Mouse (Mus musculus): ENCODE data around the gene Ly6g6e.
A peak's percentile ranks its signal among the peaks of the same experiment; 100 is the strongest.
"Not testable (repeated sequence)": the region's sequence is repeated elsewhere in the genome, so short reads cannot be mapped to it uniquely, and the experiment has no call there.

Gene Ly6g6e

DNA sequence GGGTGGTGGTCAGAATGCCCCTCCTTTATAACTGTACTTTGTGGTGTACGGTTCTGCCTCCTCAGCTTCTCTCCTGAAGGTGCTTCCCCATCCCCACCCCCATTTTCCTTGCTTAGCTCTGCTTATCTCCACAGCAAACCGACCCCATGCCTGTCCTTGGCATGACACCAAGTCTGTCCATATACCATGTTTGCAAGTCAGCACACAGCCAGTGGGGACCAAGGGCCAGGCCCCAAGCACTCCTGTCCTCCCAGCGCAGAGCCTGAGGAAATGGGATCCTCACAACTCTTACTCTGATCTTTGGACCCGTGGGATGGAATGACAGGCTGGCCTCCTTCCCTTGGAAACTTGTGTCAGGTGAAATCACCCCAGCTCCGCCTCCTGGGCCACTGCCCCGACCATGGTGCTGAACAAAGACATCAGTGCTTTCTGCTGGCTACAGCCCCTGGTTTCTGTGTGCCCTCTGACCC is 26.6 kb downstream of the Ly6g6e start:
- DNase-seq (ENCODE audit: low spot score): no peak

- no peak for DNase-seq (ENCODE audit: low spot score)
Measured at GRCm38 (mm10) chr17:35104079-35104478, 27.4 kb downstream of the Ly6g6e start.

- DNase-seq (ENCODE audit: low spot score): no peak
Measured at GRCm38 (mm10) chr17:35104754-35105153, 28.1 kb downstream of the Ly6g6e start.

- no peak for DNase-seq (ENCODE audit: low spot score)
Measured at GRCm38 (mm10) chr17:35105740-35106389, 29.2 kb downstream of the Ly6g6e start.

DNA sequence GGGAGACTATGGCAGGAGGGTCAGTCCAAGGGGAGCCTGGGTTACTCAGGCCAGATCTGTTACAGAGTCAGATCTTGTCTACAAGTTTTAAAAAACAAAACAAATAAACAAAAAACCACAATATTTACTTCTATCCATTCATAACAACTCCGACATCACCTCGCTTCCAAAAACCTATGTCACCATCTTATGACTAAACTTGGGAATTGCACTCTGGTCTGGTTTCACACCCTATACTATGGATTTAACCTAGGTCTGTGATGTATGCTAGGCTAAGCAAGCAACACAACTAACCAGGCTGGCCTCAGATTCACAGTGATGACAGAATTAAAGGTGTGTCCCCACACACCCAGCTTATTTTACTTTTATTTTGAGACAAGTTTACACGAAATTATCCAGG is 29.8 kb downstream of the Ly6g6e start:
- no peak for DNase-seq (ENCODE audit: low spot score)

GRCm38 (mm10) chr17:35108097-35108496 is 31.4 kb downstream of the Ly6g6e start, which contains the start of gene Ly6g5c:
TSS of gene Ly6g5c (plus strand) at chr17:35108279.
- DNase-seq (ENCODE audit: low spot score): no peak

- no peak for DNase-seq (ENCODE audit: low spot score)
Measured at GRCm38 (mm10) chr17:35111774-35112173, 35.1 kb downstream of the Ly6g6e start.

DNA sequence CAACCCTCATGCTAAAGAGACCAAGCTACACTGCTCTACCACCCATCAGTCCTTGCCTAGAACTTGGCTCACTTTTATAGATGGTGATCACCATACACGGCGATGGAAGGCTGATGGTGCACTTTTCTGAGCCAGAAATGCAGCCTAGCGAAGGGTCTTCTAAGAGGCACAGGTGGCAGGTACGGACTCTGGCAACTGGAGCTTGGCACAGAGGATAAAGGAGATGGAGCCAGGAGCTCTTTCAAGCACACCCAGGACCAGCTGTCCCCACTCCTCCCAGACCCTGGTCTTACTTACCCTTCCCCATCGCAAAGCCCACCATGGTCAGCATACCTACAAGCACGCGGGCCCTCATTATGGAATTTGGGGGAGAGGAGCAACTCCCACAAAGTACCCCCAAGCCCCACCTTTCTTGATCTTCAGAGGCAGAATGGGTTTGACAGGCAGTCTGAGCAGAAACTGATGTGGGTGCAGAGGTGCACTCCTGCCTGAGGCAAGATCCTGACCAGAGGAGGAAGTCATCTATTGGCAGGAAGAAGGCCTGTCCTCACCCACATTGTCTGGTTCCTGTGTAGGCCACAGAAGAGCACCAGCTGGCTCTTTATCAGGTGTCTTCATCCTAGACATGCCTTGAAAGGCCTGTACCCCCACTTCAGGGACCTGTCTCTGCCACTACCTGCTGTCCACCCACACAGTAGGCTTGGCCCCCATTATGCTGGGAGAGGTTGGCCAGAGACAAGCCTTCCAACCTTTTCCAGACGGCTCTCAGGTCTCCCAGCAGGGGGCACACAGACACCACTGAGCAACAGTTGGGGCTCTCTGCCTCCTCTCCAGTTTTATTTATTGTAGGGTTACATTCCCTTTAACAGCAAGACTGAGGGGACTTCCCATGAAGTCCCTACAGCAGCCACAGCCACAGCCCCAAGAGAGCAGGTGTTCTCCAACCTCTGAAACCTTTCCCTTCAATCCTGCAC is 38.6 kb downstream of the Ly6g6e start, which contains the start of gene Ly6g5b:
Gene Ly6g5b, minus strand, starts transcription at position 383 of the 974 bp plus-strand sequence.
- DNase-seq (ENCODE audit: low spot score): peak; percentile 53

- DNase-seq (ENCODE audit: low spot score): no peak
Measured at GRCm38 (mm10) chr17:35120745-35121142, 44.0 kb downstream of the Ly6g6e start.

DNA sequence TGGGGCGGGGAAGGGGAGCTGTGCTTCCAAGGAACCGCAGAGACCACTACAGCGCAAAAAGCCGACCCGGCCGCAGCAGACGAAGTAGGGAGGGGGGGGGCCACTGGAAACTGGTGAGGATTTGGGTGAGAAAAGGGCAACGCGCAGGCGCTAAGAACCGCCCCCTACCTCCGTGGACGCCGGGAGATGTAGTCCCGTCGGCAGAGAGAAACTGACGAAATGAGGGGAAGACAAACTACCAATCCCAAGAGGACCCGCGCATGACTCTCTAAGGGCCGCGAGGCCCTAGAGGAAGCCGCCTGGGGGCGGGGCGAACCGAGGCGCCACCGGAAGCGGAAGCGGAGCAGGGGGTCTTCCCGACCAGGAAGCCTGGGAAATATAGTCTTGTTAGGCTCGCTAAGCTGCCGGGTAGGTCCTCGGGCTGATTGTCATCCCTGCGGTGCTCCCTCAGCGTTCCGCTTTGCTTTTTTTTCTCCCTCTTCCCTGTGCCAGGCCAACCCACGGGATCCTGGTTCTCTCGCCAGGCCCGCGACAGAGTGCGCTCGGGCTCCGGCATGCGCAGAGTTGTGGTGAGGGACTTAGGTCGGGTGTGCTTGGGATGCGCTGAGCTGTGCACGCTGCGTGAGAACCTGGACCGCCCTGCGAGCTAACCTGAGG is 44.6 kb downstream of the Ly6g6e start, which contains the start of gene Gpank1:
Gene Gpank1, plus strand, starts transcription at position 313 of the 657 bp plus-strand sequence.
- DNase-seq (ENCODE audit: low spot score): peak; percentile 99

DNA sequence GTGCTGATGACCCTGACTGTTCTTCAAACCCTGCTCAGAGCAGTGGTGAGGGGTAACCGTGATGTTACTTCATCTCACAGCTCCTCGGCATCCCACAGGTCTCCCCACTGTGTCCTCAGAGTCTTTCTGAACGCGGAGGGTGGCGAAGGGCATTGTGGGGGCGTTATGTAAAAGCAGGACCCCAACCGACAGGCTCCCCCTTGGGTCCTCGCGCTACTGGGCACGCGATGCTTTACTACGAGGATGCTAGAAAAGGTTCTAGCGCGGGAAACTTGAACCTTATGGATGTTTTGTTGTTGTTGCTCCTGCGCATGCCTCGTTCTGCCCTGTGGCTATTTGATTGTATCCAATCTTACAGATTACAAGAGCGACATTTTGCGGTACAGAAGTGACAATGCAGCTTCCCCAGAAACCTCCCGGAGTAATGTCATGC is 45.2 kb downstream of the Ly6g6e start, which contains the start of gene Csnk2b:
Gene Csnk2b, minus strand, starts transcription at position 183 of the 433 bp plus-strand sequence.
- peak; percentile 91 for DNase-seq (ENCODE audit: low spot score)

DNA sequence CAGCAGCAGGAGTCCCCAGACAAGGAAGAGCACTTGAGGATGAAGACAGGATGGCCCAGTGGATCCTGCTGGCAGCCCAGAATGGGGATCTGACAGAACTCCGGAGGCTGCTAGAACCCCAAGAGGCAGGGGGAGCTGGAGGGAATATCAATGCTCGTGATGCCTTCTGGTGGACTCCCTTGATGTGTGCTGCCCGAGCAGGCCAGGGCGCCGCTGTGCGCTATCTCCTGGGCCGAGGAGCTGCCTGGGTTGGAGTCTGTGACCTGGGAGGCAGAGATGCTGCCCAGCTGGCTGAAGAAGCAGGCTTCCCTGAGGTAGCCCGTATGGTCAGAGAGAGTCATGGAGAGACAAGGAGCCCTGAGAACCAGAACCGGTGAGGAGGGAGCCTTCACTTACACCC is 46.6 kb downstream of the Ly6g6e start:
- not testable (repeated sequence) for DNase-seq (ENCODE audit: low spot score)

DNA sequence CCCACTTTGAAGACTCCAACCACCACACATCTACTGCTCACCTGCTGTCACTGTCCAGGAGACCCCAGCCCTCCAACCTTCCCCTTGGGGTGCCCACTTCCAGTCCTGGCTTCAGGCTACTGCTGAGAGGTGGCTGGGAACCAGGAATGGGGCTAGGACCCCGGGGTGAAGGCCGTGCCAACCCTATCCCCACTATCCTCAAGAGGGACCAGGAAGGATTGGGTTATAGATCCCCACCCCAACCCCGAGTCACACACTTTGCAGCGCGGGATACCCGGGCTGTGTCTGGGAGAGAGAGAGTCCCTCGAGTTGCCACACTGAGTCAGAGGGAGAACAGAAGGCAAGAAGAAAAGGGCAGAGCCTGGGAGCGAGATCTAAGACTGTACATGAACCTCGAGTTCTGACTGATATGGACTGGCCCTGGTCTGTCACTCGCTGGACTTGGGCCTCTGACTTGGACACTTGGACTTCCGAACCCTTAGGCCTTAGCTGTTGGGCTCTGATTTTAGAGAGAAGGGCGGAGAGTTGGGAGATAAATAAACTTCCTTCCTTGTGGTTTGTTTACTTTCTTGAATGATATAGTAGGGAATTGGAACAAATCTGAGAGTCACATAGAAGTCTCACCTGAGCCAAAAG is 47.7 kb downstream of the Ly6g6e start:
- not testable (repeated sequence) for DNase-seq (ENCODE audit: low spot score)

DNA sequence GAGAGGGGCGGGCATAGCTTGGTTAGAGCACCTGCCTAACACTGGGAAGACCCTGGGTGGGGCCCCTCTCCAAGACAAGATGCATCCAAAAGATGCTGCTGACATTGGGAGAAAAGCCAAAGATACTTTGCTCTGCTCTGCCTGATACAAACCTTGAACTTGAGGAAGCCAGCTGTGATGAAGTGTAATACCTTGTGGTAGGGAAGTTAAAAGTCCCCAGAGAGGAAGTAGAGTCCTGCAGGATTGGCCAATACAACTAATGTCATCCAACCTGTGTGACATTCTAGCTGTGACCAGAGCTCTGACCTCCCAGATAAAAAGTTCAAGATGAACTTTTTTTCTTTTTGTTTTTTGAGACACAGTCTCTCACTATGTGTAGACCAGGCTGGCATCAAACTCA is 48.4 kb downstream of the Ly6g6e start:
- no peak for DNase-seq (ENCODE audit: low spot score)

DNA sequence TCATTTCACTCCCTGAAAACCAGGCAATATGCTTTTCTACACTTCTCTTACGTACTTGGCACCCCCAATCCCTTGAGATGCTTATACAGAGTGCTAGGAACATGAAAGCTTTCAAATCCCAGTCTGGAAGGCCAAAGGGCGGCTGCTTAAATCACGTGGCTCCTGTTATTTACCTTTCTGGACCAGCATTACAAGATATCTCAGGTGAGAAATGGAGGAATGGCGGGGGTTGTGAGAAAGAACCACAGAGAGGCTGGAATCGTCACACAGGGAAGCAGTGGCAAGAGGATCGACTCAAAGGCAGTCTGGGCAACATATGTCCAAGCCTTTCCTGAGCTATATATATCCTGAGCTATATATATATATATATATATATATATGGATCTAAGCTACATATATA is 48.9 kb downstream of the Ly6g6e start:
- DNase-seq (ENCODE audit: low spot score): no peak

DNA sequence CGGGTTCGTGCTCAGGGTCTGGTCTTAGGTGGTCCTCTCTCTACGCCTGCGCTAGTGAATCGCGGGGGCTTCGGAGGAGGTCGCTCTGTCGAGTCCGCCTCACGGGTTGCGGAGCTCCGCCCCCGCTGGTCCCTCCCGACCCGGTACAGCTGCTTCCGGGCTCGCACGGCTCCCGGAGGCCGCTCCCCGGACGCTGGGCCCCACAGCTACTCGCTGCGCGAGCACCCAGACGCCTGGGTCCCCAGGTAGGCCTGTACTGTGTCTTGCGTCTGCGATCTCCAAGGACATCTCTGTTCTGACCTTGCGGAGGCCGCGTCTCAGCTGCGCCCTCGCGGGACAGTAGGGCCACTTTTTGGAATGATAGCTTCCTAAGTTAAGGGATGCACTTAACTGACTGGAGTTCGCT is 49.5 kb downstream of the Ly6g6e start, which contains the start of gene D17H6S53E:
Gene D17H6S53E, plus strand, starts transcription at position 168 of the 406 bp plus-strand sequence.
- DNase-seq (ENCODE audit: low spot score): peak; percentile 72

- no peak for DNase-seq (ENCODE audit: low spot score)
Measured at GRCm38 (mm10) chr17:35127017-35127416, 50.3 kb downstream of the Ly6g6e start.
